Mouse (Mus musculus) urinary bladder, postnatal 10 days (tissue): ENCODE results near the gene Olfr1424.
"Not testable (repeated sequence)": the region's sequence is repeated elsewhere in the genome, so short reads cannot be mapped to it uniquely, and the experiment has no call there.

Experiments
- DNase-seq: peaks from one replicate; pipeline ENCODE4 v3.0.0; 2022; ENCODE audit warnings: low spot score

The Olfr1424 gene

DNA sequence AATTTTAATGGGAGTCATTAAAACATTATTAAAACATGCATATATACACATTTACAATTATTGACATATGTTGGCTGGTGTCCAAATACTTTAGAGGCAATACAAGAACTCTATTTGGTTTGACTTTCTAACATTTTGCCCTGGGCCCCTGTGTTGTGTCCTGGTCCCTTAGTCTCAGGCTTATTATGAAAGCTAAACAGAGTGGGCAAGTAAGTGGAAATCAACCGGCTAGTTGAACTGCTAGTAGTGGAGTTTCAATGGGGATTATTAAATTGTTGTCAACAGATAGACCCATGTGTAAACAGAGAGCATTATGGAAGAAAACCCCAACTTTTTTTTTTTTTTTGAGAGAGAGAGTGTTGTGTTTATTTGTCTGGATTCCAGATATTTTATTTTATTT is at the start of gene Olfr1424:
Olfr1424 (minus strand) TSS at position 101 of the 400 bp plus-strand sequence.
- DNase-seq, result not testable (repeated sequence)

GRCm38 (mm10) chr19:12104541-12104940 is 42.1 kb upstream of the Olfr1424 start:
- DNase-seq, result no peak

GRCm38 (mm10) chr19:12103234-12103633 is 40.8 kb upstream of the Olfr1424 start, which contains the start of gene Olfr1427:
Olfr1427 (minus strand) TSS chr19:12103334.
- DNase-seq, result no peak

DNA sequence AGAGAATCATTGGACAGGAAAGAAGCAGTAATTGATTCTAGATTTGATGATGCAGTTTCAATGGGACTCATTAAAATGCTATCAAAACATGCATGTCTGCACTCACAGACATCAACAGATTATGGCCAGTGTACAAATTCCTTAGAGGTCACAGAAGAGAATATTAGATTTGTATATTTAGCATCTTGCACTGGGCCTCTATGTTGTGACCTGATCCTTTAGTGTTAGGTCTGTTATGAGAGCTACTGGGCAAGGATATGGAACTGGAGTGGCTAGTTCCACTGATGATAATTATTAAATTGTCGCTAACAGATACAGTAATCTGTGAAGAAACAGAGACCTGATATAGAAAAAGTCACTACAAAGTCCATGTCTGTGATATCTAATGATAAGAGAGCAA is 29.4 kb upstream of the Olfr1424 start, which contains the start of gene Olfr1426:
Olfr1426 (minus strand) TSS at position 101 of the 400 bp plus-strand sequence.
- no peak for DNase-seq

DNA sequence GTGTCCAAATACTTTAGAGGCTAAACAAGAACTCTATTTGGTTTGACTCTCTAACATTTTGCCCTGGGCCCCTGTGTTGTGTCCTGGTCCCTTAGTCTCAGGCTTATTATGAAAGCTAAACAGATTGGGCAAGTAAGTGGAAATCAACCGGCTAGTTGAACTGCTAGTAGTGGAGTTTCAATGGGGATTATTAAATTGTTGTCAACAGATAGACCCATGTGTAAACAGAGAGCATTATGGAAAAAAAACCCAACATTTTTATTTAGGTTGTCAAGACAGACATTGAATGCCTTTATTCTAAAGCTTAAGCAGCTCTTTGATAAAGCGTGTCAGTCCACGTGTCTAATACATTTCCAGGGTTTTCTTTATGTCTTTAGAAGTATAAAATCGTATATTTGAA is 15.1 kb upstream of the Olfr1424 start, which contains the start of gene Olfr1425:
Olfr1425 (minus strand) TSS at position 101 of the 400 bp plus-strand sequence.
- DNase-seq, result not testable (repeated sequence)

GRCm38 (mm10) chr19:12069546-12069945 is 7.1 kb upstream of the Olfr1424 start:
- not testable (repeated sequence) for DNase-seq

- not testable (repeated sequence) for DNase-seq
These were observed 5.3 kb upstream of the Olfr1424 start for GRCm38 (mm10) chr19:12067806-12068205.

DNA sequence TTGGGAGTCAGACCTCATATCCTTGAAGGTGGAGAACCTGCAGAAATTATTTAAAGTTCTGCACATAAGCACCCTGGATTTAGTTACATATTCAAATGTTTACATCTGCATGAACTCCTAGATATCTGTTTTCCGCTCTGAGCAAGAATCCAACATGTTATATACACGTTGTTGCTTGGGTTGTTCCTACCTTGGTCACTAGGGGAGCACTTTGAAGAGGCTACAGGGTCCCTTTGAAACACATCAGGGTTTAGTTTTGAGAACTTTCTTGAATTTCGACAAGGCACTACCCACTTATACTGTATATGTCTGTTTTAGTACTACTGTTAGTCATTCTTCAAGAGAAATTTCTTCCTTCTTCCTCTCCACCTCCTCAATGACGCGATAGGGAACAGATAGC is 19.3 kb downstream of the Olfr1424 start:
- DNase-seq, result no peak

- DNase-seq, result no peak
These were observed 21.3 kb downstream of the Olfr1424 start, which contains the start of gene Olfr1423 for GRCm38 (mm10) chr19:12041217-12041616. Olfr1423 (minus strand) TSS chr19:12041317.

GRCm38 (mm10) chr19:12037727-12038126 is 24.8 kb downstream of the Olfr1424 start:
- no peak for DNase-seq

DNA sequence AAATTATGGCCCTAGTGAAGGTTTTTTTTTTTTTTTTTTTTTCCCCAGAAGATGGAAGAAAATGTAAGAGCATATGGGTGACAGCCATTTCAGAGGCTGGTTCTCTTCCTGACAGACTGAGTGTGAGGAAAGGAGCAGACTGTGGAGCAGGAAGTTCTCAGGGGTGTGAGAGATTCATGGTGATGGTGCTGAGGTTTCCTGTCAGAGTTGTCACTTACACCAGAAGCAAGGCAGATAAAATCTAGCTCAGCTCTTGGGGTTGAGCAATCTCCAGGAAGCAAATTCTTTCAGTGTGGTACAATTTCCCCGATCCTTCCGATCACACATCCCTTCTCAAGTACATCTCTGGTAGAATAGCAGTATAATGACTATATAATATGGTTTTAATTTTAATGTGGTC is 35.9 kb downstream of the Olfr1424 start:
- no peak for DNase-seq

DNA sequence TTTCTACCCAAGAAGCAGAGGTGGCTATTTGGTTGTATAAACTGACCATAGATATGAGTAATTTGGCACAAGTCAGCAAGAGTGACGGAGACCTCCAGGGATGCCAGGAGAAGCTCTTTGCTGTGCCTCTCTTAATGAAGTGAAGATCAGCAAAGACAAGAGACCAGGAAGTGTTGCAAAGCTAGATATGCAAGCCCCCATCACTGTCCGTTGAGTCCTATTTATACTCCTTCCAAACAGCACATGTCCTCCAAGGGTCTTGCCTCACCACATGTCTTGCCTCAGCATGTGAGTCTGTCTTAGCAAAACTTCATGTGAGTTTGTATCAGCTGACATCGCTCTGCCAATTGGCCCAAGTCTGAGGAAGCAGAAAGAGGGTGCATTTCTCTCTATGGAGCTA is 37.1 kb downstream of the Olfr1424 start:
- no peak for DNase-seq

DNA sequence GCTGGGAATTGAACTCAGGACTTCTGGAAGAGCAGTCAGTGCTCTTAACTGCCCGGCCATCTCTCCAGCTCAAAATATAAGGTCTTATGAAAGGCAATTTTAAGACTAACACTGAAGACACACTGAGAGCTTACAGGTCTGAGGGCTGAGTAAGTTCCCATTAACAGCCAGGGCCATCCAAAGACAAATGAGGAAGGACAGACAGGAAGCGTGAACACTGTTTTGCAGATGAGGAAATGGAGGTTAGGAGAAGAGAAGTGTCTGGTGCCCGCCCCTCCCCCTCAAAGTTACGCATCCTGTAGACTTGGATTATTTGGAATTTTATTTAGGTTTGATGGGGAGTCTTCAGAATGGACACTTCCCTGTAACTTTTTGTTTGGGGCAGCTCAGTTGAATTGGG is 38.3 kb downstream of the Olfr1424 start:
- no peak for DNase-seq

GRCm38 (mm10) chr19:12016192-12016591 is 46.3 kb downstream of the Olfr1424 start:
- no peak for DNase-seq

DNA sequence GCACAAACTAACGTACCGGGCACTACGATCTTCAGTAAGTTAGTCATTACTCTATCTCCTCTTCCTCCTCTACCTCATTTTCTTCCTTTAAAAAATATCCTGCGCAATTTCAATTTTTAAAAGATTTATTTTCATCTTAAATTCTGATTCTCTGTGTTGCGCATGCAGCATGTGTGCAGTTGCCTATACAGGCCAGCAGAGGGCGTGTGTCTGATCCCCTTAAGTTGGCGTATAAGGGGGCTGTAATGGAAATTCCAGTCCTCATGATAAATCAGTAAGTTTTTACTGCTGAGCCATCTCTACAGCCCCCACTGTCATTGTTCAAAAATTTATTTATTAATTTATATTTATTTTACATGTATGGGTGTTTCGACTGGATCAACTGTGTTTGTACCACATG is 46.8 kb downstream of the Olfr1424 start:
- no peak for DNase-seq

DNA sequence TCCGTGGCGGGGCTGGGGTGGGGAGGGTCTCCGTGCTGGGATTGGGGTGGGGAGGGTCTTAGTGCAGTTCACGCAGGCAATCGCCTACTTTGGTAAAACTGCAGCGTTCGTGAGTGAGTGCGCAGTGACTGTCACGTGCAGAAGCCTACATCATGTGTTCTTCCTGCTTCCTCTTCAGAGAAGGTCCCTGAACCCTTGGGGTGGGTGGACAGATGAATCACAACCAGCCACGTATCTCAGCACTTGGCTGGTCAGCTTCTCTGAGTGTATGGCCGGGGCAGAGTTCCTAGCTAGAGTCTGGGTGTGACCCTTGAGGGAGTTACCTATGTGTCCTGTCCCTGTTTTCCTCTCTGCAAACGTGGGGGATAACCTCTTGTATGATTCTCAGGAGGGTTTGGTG is 49.3 kb downstream of the Olfr1424 start:
- DNase-seq, result no peak

- DNase-seq, result no peak
These were observed 49.9 kb downstream of the Olfr1424 start for GRCm38 (mm10) chr19:12012615-12013014.

DNA sequence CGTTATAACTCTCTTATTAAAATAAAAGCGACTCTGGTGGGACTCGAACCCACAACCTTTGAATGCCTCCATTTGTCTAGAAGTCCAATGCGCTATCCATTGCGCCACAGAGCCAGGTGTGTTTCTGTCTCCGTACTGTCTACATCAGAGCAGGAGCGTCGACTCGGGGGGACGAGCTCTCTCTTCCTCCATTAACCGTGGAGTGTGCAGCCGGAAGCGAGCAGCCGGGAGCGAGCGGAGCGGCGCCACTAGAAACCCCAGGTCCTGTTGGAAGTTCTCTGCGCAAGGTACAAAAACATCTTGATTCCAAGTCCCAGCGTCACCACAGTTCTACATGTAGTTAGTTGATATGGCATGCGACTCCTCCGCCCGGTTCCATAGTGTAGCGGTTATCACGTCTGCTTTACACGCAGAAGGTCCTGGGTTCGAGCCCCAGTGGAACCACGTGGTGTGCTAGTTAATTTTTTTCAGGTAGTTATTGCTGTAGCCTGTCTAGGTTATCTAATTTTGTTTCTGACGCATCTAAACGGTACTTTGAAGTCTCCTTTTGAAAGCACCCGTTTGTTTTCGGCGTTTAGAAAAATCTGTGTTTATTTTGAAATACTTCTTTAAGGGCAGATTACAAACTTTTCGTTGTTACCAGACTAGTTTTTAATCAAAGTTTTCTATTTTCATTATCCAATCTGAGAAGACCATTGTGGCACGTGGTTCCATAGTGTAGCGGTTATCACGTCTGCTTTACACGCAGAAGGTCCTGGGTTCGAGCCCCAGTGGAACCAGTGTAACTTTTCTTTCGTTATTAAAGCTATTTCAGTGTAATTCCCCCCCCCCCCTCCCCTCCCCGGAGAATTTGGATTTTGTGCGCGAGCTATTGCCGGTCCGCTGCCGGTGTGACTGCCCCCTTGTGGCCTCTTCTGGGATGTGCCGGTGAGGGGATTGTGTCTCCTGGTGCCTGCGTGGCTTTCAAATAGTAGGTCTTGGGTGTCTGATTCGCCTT is 50.6 kb downstream of the Olfr1424 start:
- peak; percentile 54 for DNase-seq

- DNase-seq, result no peak
These were observed 51.4 kb downstream of the Olfr1424 start for GRCm38 (mm10) chr19:12010916-12011559.

DNA sequence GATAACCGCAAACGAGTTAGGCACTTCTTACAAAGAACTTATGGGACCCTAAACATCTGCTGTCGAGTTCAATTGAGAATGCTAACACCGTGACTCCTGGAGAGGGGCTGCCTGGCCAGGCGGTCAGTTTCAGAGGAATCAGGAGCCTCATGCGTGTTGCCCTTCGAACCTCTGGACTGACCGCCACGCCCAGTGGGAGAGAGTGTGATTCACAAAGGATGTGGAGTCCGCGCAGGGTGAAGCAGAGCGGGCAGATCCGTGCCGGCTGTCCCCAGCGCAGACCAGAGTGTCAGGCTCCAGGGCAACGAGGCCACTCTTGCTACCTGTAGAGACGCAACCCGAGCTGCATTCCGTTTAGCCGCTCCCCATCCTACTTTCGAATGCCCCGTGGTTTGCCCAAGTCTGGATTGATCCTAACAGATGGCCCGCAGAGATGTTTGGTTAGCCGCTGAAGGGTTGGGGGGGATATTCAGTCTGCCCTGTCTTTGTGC is 52.2 kb downstream of the Olfr1424 start:
- DNase-seq, result no peak

DNA sequence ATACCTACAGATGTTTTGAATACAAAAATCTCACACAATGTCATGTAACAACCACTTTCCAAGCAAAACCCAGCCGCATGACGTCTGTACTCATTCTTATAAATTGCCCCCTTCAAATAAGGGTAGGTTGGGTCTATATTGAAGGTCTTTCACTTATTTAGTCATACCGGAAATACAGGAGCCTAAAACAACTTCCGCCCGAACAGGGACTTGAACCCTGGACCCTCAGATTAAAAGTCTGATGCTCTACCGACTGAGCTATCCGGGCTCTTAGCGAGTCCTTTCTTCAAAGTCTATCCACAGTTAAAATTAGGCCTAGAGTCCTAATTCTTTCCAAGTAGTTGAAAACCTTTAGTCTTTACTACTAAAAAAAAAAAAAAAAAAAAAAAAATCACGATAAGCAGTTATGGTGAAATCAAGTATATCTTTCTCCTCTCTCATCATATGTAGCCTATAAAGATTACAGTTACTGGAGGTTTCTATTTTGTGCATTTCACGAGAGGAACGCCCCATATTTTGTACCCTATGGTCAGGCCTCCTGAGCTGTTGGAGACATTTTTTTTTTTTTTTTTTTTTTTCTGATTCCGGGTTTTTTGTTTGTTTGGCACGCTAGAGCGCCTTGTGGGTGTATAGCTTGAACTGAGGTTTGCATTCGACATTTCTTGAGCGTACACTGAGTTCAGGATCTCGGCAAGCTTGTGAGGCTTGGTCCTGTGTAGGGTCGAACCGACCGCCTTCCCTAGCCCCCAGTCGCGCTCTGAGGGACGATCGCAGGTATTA is 52.8 kb downstream of the Olfr1424 start:
- no peak for DNase-seq
